Mouse (Mus musculus): Measurements from ENCODE around the gene Cyp2a22.
"Not testable (repeated sequence)": the region's sequence is repeated elsewhere in the genome, so short reads cannot be mapped to it uniquely, and the experiment has no call there.

- TF ChIP-seq GATA1 (IDR thresholded peaks at IDR 0.05; ENCODE audit: borderline replicate concordance, low read length); FLI1 (IDR thresholded peaks at IDR 0.05; ENCODE audit: low read length): not testable (repeated sequence)
Measured at GRCm38 (mm10) chr7:26981464-26981863, 42.3 kb upstream of the Cyp2a22 start.

Data from megakaryocyte, embryonic 14.5 days (primary cell).